Mouse (Mus musculus) lung, adult 2 months (tissue): ENCODE results near the gene Hdac1.

Experiments used
- CTCF ChIP-seq: fragments of 200-500 bp; IDR thresholded peaks from 2 replicates; pipeline ENCODE4 v1.5.1; 2011; ENCODE audit warnings: mild to moderate bottlenecking, low read length, control low read depth; ENCODE audit not compliant: insufficient read depth
- POLR2A ChIP-seq: fragments of 200-500 bp; IDR thresholded peaks from 2 replicates; pipeline ENCODE4 v1.6.1; 2011; ENCODE audit warnings: low read depth, mild to moderate bottlenecking, control low read depth, low read length, borderline replicate concordance; ENCODE audit errors: extremely low read depth

GRCm38 (mm10) chr4:129563718-129564117, 21.2 kb upstream of the Hdac1 start:
- TF ChIP-seq CTCF (no peak), POLR2A (no peak)
